Mouse (Mus musculus) CH12.LX (cell line): ENCODE data around the gene Zfp874b.

Source experiments
- CTCF ChIP-seq, 2 experiments: IDR thresholded peaks in 1 of 2; conservative IDR thresholded peaks in 1 of 2; 2 replicates each; pipeline ENCODE4 v1.5.1; 2011 to 2012; ENCODE audit warnings: low read depth in 2 of 2, low read length in 2 of 2, improper control_type of control experiment in 1 of 2, inconsistent platforms in 1 of 2, mild to moderate bottlenecking in 1 of 2, moderate library complexity in 1 of 2
- EP300 ChIP-seq: IDR thresholded peaks from 2 replicates; pipeline ENCODE4 v1.6.1; 2011; ENCODE audit warnings: low read length, improper control_type of control experiment
- POLR2A ChIP-seq: IDR thresholded peaks from 2 replicates; pipeline ENCODE4 v1.6.1; 2011; ENCODE audit warnings: low read depth, mild to moderate bottlenecking, improper control_type of control experiment, low read length

DNA sequence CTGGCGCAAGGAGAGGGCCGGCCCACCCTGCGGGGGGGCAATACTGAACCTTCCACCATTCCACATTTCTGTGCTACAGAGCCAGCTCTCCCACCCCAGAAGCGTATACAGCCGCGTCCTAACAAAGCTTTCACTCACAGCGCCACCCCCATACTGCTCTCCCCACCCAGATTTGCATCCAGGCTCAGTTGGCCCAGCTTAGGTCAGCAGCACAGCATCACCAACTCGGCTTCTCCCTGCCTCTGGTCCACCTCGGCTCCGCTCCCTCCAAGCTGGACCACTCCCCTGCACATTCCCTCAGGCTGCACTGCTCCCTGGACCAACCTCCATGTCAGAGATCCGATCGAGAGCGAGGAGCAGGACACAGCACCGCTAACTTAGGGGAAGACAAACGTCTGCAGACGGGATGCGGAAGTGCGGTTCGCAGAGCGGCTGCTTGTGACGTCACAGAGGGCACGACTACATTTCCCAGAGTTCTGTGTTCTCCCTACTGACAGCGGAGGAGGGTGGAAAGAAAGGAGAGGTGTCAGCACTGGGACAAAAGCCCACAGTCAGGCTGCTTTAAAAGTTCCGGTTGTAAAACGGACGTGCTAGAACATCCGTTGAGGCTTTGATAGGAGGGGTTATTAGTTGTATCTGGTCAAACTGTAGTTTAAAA is 41.8 kb upstream of the Zfp874b start, which contains the start of the genes Gm26965 and Zfp87:
- TF ChIP-seq EP300 (no peak), CTCF (conservative IDR thresholded peaks at IDR 0.05 in 1 of 2, IDR thresholded peaks at IDR 0.05 in 1 of 2; ENCODE audit: low read depth in 2 of 2, low read length in 2 of 2) (peak in 1 of 2 experiments; percentile 6; a peak in 1 of 4 replicates), POLR2A (peak; percentile 90)
